Mouse (Mus musculus) forebrain, embryonic 11.5 days (tissue): ENCODE results near the gene Zfp444. TPM values are rescaled to one million over a fixed set of nuclear protein-coding genes. Genes with fewer than 3 reads are reported as not detected.

Experiments used
- ATAC-seq: fragments of 200-750 bp; cut with Nextera tagmentation; replicated peaks from 2 replicates; pipeline ENCODE4 v1.8.0; 2017; ENCODE audit warnings: moderate TSS enrichment; ENCODE audit not compliant: low FRiP score
- DNase-seq: peaks from one replicate; pipeline ENCODE4 v3.0.0-alpha.2; 2017; ENCODE audit warnings: low spot score
- H3K27ac ChIP-seq: fragments of 300-500 bp; sonication (generic); 2 replicates; pipeline ENCODE4 v1.5.1; 2014; ENCODE audit warnings: low read depth, low read length
- H3K27me3 ChIP-seq: fragments of 300-500 bp; sonication (generic); 2 replicates; pipeline ENCODE4 v1.6.1; 2014; ENCODE audit warnings: mild to moderate bottlenecking, low read length, mixed read lengths; ENCODE audit not compliant: control insufficient read depth, insufficient read depth
- H3K36me3 ChIP-seq: fragments of 300-500 bp; sonication (generic); 2 replicates; pipeline ENCODE4 v1.6.1; 2014; ENCODE audit warnings: mild to moderate bottlenecking, low read length, moderate library complexity, mixed read lengths; ENCODE audit not compliant: control insufficient read depth, insufficient read depth
- H3K4me1 ChIP-seq: fragments of 300-500 bp; sonication (generic); replicated peaks from 2 replicates; pipeline ENCODE4 v1.6.1; 2014; ENCODE audit warnings: low read length, mixed read lengths; ENCODE audit not compliant: control insufficient read depth, insufficient read depth
- H3K4me2 ChIP-seq: fragments of 300-500 bp; sonication (generic); 2 replicates; pipeline ENCODE4 v1.6.1; 2014; ENCODE audit warnings: low read depth, mild to moderate bottlenecking, low read length, moderate library complexity, mixed read lengths; ENCODE audit not compliant: severe bottlenecking
- H3K4me3 ChIP-seq: fragments of 300-500 bp; sonication (generic); 2 replicates; pipeline ENCODE4 v1.5.1; 2014; ENCODE audit warnings: low read depth, low read length
- H3K9ac ChIP-seq: fragments of 300-500 bp; sonication (generic); 2 replicates; pipeline ENCODE4 v1.6.1; 2014; ENCODE audit warnings: low read length
- H3K9me3 ChIP-seq: fragments of 300-500 bp; sonication (generic); 2 replicates; pipeline ENCODE4 v1.6.1; 2016; ENCODE audit warnings: low read length, mixed read lengths; ENCODE audit not compliant: control insufficient read depth
- WGBS: fragments of 180-500 bp; shearing (Covaris S2); extraction: QIAGEN DNeasy Blood & Tissue Kit; methylation state at CpG from one replicate; pipeline ENCODE4 v1.1.7; 2014; 5-methylcytosine and 5-hydroxymethylcytosine counted together
- polyA plus RNA-seq: library from polyadenylated mRNA; unstranded; fragments of >200 nt; fragmentation: Nextera tagmentation; extraction: Ambion mirVana; gene quantifications from 2 replicates; pipeline ENCODE4 v1.2.1, GENCODE M21; 2014

Gene Zfp444
- polyA plus RNA-seq, 1 experiment from 2014 or later: 73.9 TPM

- Histone ChIP-seq H3K4me3 (peak within 1 kb of the TSS; percentile 80), H3K27me3 (no peaks in the 10 kb centered on the region), H3K9ac (peak within 1 kb of the TSS; percentile 92), H3K4me1 (peaks cover 4% of the 10 kb centered on the region; the same call in 1 of the 2 replicates), H3K9me3 (no peaks in the 10 kb centered on the region; the same call in 1 of the 2 replicates), H3K4me2 (peak within 1 kb of the TSS; percentile 73), H3K36me3 (no peaks in the 10 kb centered on the region), H3K27ac (peak within 1 kb of the TSS; percentile 88)
- under 1% methylated on average over 40 of the region's 54 CpGs for WGBS
- DNase-seq (peak; percentile 98), ATAC-seq (peak; percentile 95)
These were observed 16.1 kb upstream of the Zfp444 start, which contains the start of gene Zfp787 for GRCm38 (mm10) chr7:6155901-6156411. Gene Zfp787, minus strand, starts transcription at chr7:6155997.

DNA sequence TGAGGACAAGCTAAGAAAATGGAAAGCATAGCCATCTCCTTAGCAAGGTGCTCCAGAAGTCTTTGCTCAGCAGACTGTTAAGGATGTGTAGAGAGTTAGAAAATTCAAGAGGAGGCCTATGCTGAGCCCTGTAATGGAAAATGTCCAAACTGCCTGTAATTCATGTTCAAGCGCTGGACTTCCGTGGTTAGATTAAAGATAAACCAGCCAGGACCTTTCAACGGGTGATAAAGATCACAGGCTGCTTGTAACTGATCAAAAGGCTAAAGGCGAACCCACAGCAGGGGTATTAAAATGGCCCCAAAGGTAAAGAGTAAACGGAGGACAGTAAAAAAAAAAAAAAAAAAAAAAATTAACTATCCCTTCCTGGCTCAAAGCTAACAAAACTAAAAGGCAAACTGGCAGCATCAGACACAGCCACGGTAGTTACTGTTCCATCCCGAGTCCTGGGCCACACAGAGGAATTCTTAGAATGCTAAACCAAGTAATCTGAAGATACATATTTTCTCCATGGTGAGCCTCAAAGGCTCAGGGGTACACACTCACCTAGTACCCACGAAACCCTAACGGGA lies 15.0 kb upstream of the Zfp444 start:
- H3K9ac ChIP-seq: no peak overlapping the region; the same call in 1 of the 2 replicates
- no peak for DNase-seq
- H3K4me3 ChIP-seq: peak overlapping the region; percentile 80; the same call in 1 of the 2 replicates
- no peaks in the 10 kb centered on the region for H3K36me3 ChIP-seq
- no peak for ATAC-seq
- peak overlapping the region; percentile 57 for H3K4me2 ChIP-seq
- no peaks in the 10 kb centered on the region for H3K27me3 ChIP-seq
- H3K27ac ChIP-seq: no peak overlapping the region
- 80% methylated on average over 9 of the region's 9 CpGs for WGBS
- peaks cover 4% of the 10 kb centered on the region; the same call in 1 of the 2 replicates for H3K4me1 ChIP-seq
- no peaks in the 10 kb centered on the region; the same call in 1 of the 2 replicates for H3K9me3 ChIP-seq

- H3K9me3 ChIP-seq: no peaks in the 10 kb centered on the region; the same call in 1 of the 2 replicates
- no peak overlapping the region for H3K4me2 ChIP-seq
- no peak overlapping the region for H3K4me3 ChIP-seq
- ATAC-seq (no peak), DNase-seq (no peak)
- peaks cover 4% of the 10 kb centered on the region; the same call in 1 of the 2 replicates for H3K4me1 ChIP-seq
- H3K9ac ChIP-seq: no peak overlapping the region
- no peak overlapping the region for H3K27ac ChIP-seq
- no peaks in the 10 kb centered on the region for H3K36me3 ChIP-seq
- H3K27me3 ChIP-seq: no peaks in the 10 kb centered on the region
- WGBS: 81% methylated on average over 1 of the region's 1 CpGs
These were observed 14.5 kb upstream of the Zfp444 start for GRCm38 (mm10) chr7:6157479-6157878.

DNA sequence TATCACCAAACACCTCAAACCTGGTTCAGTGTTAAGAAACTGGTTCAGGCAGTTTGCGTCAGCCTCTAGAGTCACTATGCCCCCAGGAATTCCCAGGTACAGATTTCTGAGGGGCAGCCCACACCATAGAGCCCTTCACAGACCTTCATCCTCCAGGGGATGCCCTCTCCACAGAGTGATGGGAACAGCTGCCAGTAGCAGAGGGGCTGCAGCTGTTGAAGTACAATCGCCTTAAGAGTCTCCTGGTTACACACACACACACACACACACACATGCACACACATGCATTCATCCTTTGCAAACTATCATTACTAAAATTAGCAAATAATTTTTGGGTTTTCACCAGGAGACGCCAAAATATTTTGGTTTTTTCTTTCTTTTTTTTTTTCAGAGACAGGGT lies 12.4 kb upstream of the Zfp444 start:
- no peaks in the 10 kb centered on the region for H3K9me3 ChIP-seq
- H3K9ac ChIP-seq: no peak overlapping the region
- H3K4me2 ChIP-seq: no peak overlapping the region
- 89% methylated on average over 3 of the region's 3 CpGs for WGBS
- DNase-seq (no peak), ATAC-seq (no peak)
- H3K4me1 ChIP-seq: peaks cover 4% of the 10 kb centered on the region; the same call in 1 of the 2 replicates
- H3K27me3 ChIP-seq: no peaks in the 10 kb centered on the region
- H3K36me3 ChIP-seq: no peaks in the 10 kb centered on the region
- no peak overlapping the region for H3K4me3 ChIP-seq
- H3K27ac ChIP-seq: no peak overlapping the region

GRCm38 (mm10) chr7:6161541-6161940 lies 10.5 kb upstream of the Zfp444 start:
- H3K27ac ChIP-seq: no peak overlapping the region
- WGBS: 56% methylated on average over 3 of the region's 3 CpGs
- H3K4me2 ChIP-seq: no peak overlapping the region
- H3K4me3 ChIP-seq: no peak overlapping the region
- no peaks in the 10 kb centered on the region for H3K36me3 ChIP-seq
- ATAC-seq: no peak
- H3K9me3 ChIP-seq: no peaks in the 10 kb centered on the region
- no peak for DNase-seq
- H3K9ac ChIP-seq: no peak overlapping the region
- peaks cover under 1% of the 10 kb centered on the region; the same call in 1 of the 2 replicates for H3K4me1 ChIP-seq
- H3K27me3 ChIP-seq: no peaks in the 10 kb centered on the region

- no peaks in the 10 kb centered on the region for H3K9me3 ChIP-seq
- no peaks in the 10 kb centered on the region for H3K27me3 ChIP-seq
- H3K4me2 ChIP-seq: no peak overlapping the region
- no peaks in the 10 kb centered on the region for H3K36me3 ChIP-seq
- H3K9ac ChIP-seq: no peak overlapping the region
- 71% methylated on average over 4 of the region's 4 CpGs for WGBS
- H3K4me1 ChIP-seq: no peaks in the 10 kb centered on the region
- DNase-seq (no peak), ATAC-seq (no peak)
- H3K4me3 ChIP-seq: no peak overlapping the region
- no peak overlapping the region for H3K27ac ChIP-seq
These were observed 9.9 kb upstream of the Zfp444 start for GRCm38 (mm10) chr7:6162172-6162571.

- H3K27me3 ChIP-seq: no peaks in the 10 kb centered on the region
- H3K9me3 ChIP-seq: no peaks in the 10 kb centered on the region
- H3K4me3 ChIP-seq: no peak overlapping the region
- H3K9ac ChIP-seq: no peak overlapping the region
- no peak overlapping the region for H3K27ac ChIP-seq
- no peaks in the 10 kb centered on the region for H3K4me1 ChIP-seq
- ATAC-seq (no peak), DNase-seq (no peak)
- no peaks in the 10 kb centered on the region for H3K36me3 ChIP-seq
- H3K4me2 ChIP-seq: no peak overlapping the region
- WGBS: 75% methylated on average over 5 of the region's 5 CpGs
These were observed 7.4 kb upstream of the Zfp444 start for GRCm38 (mm10) chr7:6164671-6165070.

GRCm38 (mm10) chr7:6169403-6169802 lies 2.6 kb upstream of the Zfp444 start:
- DNase-seq (no peak), ATAC-seq (no peak)
- Histone ChIP-seq H3K27me3 (no peaks in the 10 kb centered on the region), H3K36me3 (no peaks in the 10 kb centered on the region), H3K4me3 (no peak overlapping the region), H3K27ac (no peak overlapping the region), H3K9ac (no peak overlapping the region), H3K4me1 (no peaks in the 10 kb centered on the region), H3K4me2 (no peak overlapping the region), H3K9me3 (no peaks in the 10 kb centered on the region)
- WGBS: 81% methylated on average over 3 of the region's 3 CpGs

DNA sequence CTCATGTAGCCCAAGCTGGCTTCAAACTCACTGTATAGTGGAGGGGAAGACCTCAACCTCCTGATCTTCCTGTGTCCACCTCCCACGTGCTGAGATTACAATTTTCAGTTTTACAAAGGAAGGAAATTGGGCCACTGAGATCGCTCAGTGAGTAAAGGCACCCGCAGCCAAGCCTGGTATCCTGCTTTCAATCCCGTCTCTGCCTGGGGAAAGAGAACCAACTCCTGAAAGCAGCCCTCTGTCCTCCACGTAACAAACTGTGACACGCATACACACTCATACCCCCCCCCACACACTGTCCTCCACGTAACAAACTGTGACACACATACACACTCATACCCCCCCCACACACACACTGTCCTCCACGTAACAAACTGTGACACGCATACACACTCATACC lies 1.6 kb upstream of the Zfp444 start:
- Histone ChIP-seq H3K4me3 (no peak overlapping the region), H3K36me3 (no peaks in the 10 kb centered on the region), H3K4me2 (no peak overlapping the region), H3K4me1 (no peaks in the 10 kb centered on the region), H3K27me3 (no peaks in the 10 kb centered on the region), H3K9ac (no peak overlapping the region), H3K27ac (no peak overlapping the region), H3K9me3 (no peaks in the 10 kb centered on the region)
- WGBS: 86% methylated on average over 9 of the region's 9 CpGs
- ATAC-seq (no peak), DNase-seq (no peak)
